Mouse (Mus musculus): ENCODE measurements around the gene Cab39.

Cab39 gene

DNA sequence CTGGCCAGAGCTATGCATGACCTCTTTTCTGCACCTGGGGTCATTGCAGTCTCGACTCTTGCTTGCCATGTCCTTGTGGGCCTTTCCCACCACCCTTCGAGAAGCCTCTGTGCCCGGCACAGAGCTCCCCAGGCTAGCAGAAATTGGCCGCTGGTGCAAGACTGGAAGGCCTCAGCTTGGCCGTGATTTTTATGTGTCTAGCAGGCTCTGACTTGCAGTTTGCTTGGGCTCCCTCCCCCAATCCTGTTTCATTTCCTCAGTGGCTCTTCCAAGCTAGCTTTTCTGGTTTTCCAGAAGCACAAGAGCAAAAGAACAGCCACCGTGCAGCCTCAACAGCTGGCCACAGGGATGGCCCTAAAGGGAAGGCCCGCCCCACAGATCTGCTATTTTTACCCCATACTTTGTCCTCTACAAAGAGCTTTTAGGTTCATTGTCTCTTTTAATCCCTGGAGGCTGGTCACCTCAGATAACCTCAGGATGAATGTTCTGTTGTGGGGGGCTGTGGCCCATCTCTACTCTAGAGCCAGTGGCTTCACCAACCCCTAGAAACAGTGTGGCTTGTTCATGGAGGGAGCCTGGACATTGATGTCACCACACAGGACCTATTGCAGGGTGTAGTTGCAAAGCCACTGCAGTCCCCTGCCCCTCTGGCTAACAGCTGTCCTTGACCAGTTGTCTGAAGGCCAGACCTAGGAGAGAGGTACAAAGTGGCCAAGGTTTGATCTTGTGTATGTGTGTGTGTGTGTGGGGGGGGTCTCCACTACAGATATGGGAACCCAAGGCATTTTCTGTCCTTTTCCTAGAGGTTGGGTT lies 107.5 kb downstream of the Cab39 start:
- DNase-seq (ENCODE audit: low read depth) = no peak

Measured in naive thymus-derived CD4-positive, alpha-beta T cell, adult 2 months (primary cell).